Mouse (Mus musculus) thymus, postnatal 0 days (tissue): Measurements from ENCODE around the gene Piezo1. TPM values are rescaled to one million over a fixed set of nuclear protein-coding genes. Genes with fewer than 3 reads are reported as not detected.

Source experiments
- microRNA-seq: library from miRNA; unstranded; fragments of <30 nt; microRNA quantifications from one replicate; pipeline ENCODE4, GENCODE M21; 2016; ENCODE audit warnings: borderline number of aligned reads
- polyA plus RNA-seq: library from polyadenylated mRNA; unstranded; fragments of >200 nt; fragmentation: Nextera tagmentation; extraction: Ambion mirVana; gene quantifications from 2 replicates; pipeline ENCODE4 v1.2.1, GENCODE M21; 2015

Gene Piezo1
- polyA plus RNA-seq, 1 experiment from 2014 or later, result 6.9 TPM

Small RNA genes within 50 kb of the gene (microRNA-seq; reads per million reads assigned to microRNA genes)
- gene Gm24366, result not detected

Other genes starting within 250 kb of the Piezo1 start
- not detected in 2 replicates for gene Trhr2, start 190.6 kb downstream of the Piezo1 start, polyA plus RNA-seq
- 41.0 and 41.7 TPM in 2 replicates for gene Zc3h18, start 174.7 kb downstream of the Piezo1 start, polyA plus RNA-seq
- 0.26 and 0.37 TPM in 2 replicates for gene Il17c, start 129.3 kb downstream of the Piezo1 start, polyA plus RNA-seq
- gene Cyba, start 118.4 kb downstream of the Piezo1 start, polyA plus RNA-seq, result 540 and 564 TPM in 2 replicates
- gene Mvd, start 107.9 kb downstream of the Piezo1 start, polyA plus RNA-seq, result 17.4 and 19.5 TPM in 2 replicates
- 37.5 TPM in 2 replicates for gene Snai3, start 90.6 kb downstream of the Piezo1 start, polyA plus RNA-seq
- gene Rnf166, start 75.3 kb downstream of the Piezo1 start, polyA plus RNA-seq, result 98.0 and 108 TPM in 2 replicates
- 72.9 and 75.3 TPM in 2 replicates for gene Ctu2, start 75.2 kb downstream of the Piezo1 start, polyA plus RNA-seq
- gene Cdt1, start 16.7 kb upstream of the Piezo1 start, polyA plus RNA-seq, result 50.6 and 51.1 TPM in 2 replicates
- 173 and 174 TPM in 2 replicates for gene Aprt, start 25.6 kb upstream of the Piezo1 start, polyA plus RNA-seq
- gene Galns, start 60.1 kb upstream of the Piezo1 start, polyA plus RNA-seq, result 10.5 and 11.7 TPM in 2 replicates
- 52.9 and 56.9 TPM in 2 replicates for gene Trappc2l, start 60.3 kb upstream of the Piezo1 start, polyA plus RNA-seq
- 0.36 and 0.43 TPM in 2 replicates for gene Pabpn1l, start 71.4 kb upstream of the Piezo1 start, polyA plus RNA-seq
- gene Cbfa2t3, start 147.8 kb upstream of the Piezo1 start, polyA plus RNA-seq, result 15.2 and 16.7 TPM in 2 replicates
- 13.8 and 14.0 TPM in 2 replicates for gene Acsf3, start 224.2 kb upstream of the Piezo1 start, polyA plus RNA-seq